Mouse (Mus musculus) forebrain, embryonic 13.5 days (tissue): ENCODE data around the gene Rps11. TPM values are rescaled to one million over a fixed set of nuclear protein-coding genes. Genes with fewer than 3 reads are reported as not detected.
"Not testable (repeated sequence)": the region's sequence is repeated elsewhere in the genome, so short reads cannot be mapped to it uniquely, and the experiment has no call there.

Source experiments
- ATAC-seq: fragments of 200-750 bp; cut with Nextera tagmentation; 2 replicates; pipeline ENCODE4 v1.8.0; 2017
- H3K27ac ChIP-seq: fragments of 300-500 bp; sonication (generic); 2 replicates; pipeline ENCODE4 v1.5.1; 2015; ENCODE audit warnings: inconsistent platforms, mild to moderate bottlenecking, moderate library complexity
- H3K27me3 ChIP-seq: fragments of 300-500 bp; sonication (generic); 2 replicates; pipeline ENCODE4 v1.6.1; 2015; ENCODE audit warnings: mild to moderate bottlenecking, inconsistent platforms
- H3K36me3 ChIP-seq: fragments of 300-500 bp; sonication (generic); 2 replicates; pipeline ENCODE4 v1.6.1; 2015; ENCODE audit warnings: mild to moderate bottlenecking, inconsistent platforms; ENCODE audit not compliant: poor library complexity, severe bottlenecking
- H3K4me1 ChIP-seq: fragments of 300-500 bp; sonication (generic); 2 replicates; pipeline ENCODE4 v1.6.1; 2015; ENCODE audit warnings: inconsistent platforms
- H3K4me2 ChIP-seq: fragments of 300-500 bp; sonication (generic); 2 replicates; pipeline ENCODE4 v1.6.1; 2015; ENCODE audit warnings: inconsistent platforms, mild to moderate bottlenecking, moderate library complexity
- H3K4me3 ChIP-seq: fragments of 300-500 bp; sonication (generic); 2 replicates; pipeline ENCODE4 v1.5.1; 2015; ENCODE audit warnings: mild to moderate bottlenecking, inconsistent platforms
- H3K9ac ChIP-seq: fragments of 300-500 bp; sonication (generic); 2 replicates; pipeline ENCODE4 v1.6.1; 2015; ENCODE audit warnings: mild to moderate bottlenecking, inconsistent platforms
- H3K9me3 ChIP-seq: fragments of 300-500 bp; sonication (generic); replicated peaks from 2 replicates; pipeline ENCODE4 v1.6.1; 2016; ENCODE audit warnings: inconsistent platforms
- WGBS: fragments of 180-500 bp; shearing (Covaris S2); methylation state at CpG from one replicate; pipeline ENCODE4 v1.1.7; 2015; 5-methylcytosine and 5-hydroxymethylcytosine counted together
- polyA plus RNA-seq: library from polyadenylated mRNA; unstranded; fragments of >200 nt; fragmentation: Nextera tagmentation; extraction: Ambion mirVana; gene quantifications from 2 replicates; pipeline ENCODE4 v1.2.1, GENCODE M21; 2015

Rps11 gene
- polyA plus RNA-seq, 1 experiment from 2014 or later, result 1,406 TPM

- H3K36me3 ChIP-seq, result peaks cover 51% of the 10 kb centered on the region
- H3K9ac ChIP-seq, result no peak overlapping the region
- H3K4me2 ChIP-seq, result no peak overlapping the region
- H3K4me3 ChIP-seq, result no peak overlapping the region
- no peak for ATAC-seq
- no peak overlapping the region for H3K27ac ChIP-seq
- H3K4me1 ChIP-seq, result peaks cover 12% of the 10 kb centered on the region
- no peaks in the 10 kb centered on the region for H3K27me3 ChIP-seq
- WGBS, result 86% methylated on average over 8 of the region's 8 CpGs
- no peaks in the 10 kb centered on the region for H3K9me3 ChIP-seq
Measured at GRCm38 (mm10) chr7:45117566-45117965, 6.7 kb downstream of the Rps11 start.

GRCm38 (mm10) chr7:45113476-45113875 is 10.8 kb downstream of the Rps11 start:
- H3K27me3 ChIP-seq, result no peaks in the 10 kb centered on the region
- peaks cover 10% of the 10 kb centered on the region for H3K36me3 ChIP-seq
- no peak overlapping the region for H3K4me3 ChIP-seq
- H3K9me3 ChIP-seq, result no peaks in the 10 kb centered on the region
- WGBS, result 88% methylated on average over 2 of the region's 2 CpGs
- H3K4me1 ChIP-seq, result no peaks in the 10 kb centered on the region
- ATAC-seq, result no peak
- no peak overlapping the region for H3K9ac ChIP-seq
- no peak overlapping the region for H3K4me2 ChIP-seq
- H3K27ac ChIP-seq, result no peak overlapping the region

GRCm38 (mm10) chr7:45112529-45112928 is 11.7 kb downstream of the Rps11 start:
- Histone ChIP-seq H3K4me1 (no peaks in the 10 kb centered on the region), H3K4me2 (no peak overlapping the region), H3K27ac (no peak overlapping the region), H3K4me3 (no peak overlapping the region), H3K9me3 (no peaks in the 10 kb centered on the region), H3K36me3 (peaks cover under 1% of the 10 kb centered on the region; the same call in 1 of the 2 replicates), H3K9ac (no peak overlapping the region), H3K27me3 (no peaks in the 10 kb centered on the region)
- ATAC-seq, result no peak
- WGBS, result 72% methylated on average over 3 of the region's 3 CpGs

GRCm38 (mm10) chr7:45111940-45112339 is 12.3 kb downstream of the Rps11 start:
- ATAC-seq, result no peak
- Histone ChIP-seq H3K4me2 (no peak overlapping the region), H3K4me3 (no peak overlapping the region), H3K4me1 (no peaks in the 10 kb centered on the region), H3K36me3 (no peaks in the 10 kb centered on the region), H3K27ac (no peak overlapping the region), H3K9me3 (no peaks in the 10 kb centered on the region), H3K27me3 (no peaks in the 10 kb centered on the region), H3K9ac (no peak overlapping the region)
- 73% methylated on average over 2 of the region's 2 CpGs for WGBS

- 89% methylated on average over 4 of the region's 4 CpGs for WGBS
- H3K27me3 ChIP-seq, H3K27ac ChIP-seq, H3K4me2 ChIP-seq, H3K4me1 ChIP-seq, H3K9me3 ChIP-seq, H3K4me3 ChIP-seq, ATAC-seq, H3K9ac ChIP-seq, H3K36me3 ChIP-seq: not testable (repeated sequence)
Measured at GRCm38 (mm10) chr7:45110089-45110488, 14.2 kb downstream of the Rps11 start.

- no peaks in the 10 kb centered on the region for H3K4me1 ChIP-seq
- no peak overlapping the region for H3K4me3 ChIP-seq
- H3K36me3 ChIP-seq, result no peaks in the 10 kb centered on the region
- H3K4me2 ChIP-seq, result no peak overlapping the region
- ATAC-seq, result no peak
- H3K9ac ChIP-seq, result no peak overlapping the region
- WGBS, result 56% methylated on average over 5 of the region's 5 CpGs
- H3K27ac ChIP-seq, result no peak overlapping the region
- no peaks in the 10 kb centered on the region for H3K9me3 ChIP-seq
- no peaks in the 10 kb centered on the region for H3K27me3 ChIP-seq
Measured at GRCm38 (mm10) chr7:45107052-45107645, 17.1 kb downstream of the Rps11 start.

GRCm38 (mm10) chr7:45106441-45106840 is 17.8 kb downstream of the Rps11 start:
- no peaks in the 10 kb centered on the region for H3K27me3 ChIP-seq
- no peaks in the 10 kb centered on the region for H3K9me3 ChIP-seq
- no peak overlapping the region for H3K4me3 ChIP-seq
- H3K4me2 ChIP-seq, result no peak overlapping the region
- H3K36me3 ChIP-seq, result no peaks in the 10 kb centered on the region
- ATAC-seq, result no peak
- H3K27ac ChIP-seq, result no peak overlapping the region
- no peak overlapping the region for H3K9ac ChIP-seq
- no peaks in the 10 kb centered on the region for H3K4me1 ChIP-seq
- 24% methylated on average over 6 of the region's 6 CpGs for WGBS

- H3K4me2 ChIP-seq, result no peak overlapping the region
- H3K9ac ChIP-seq, result no peak overlapping the region
- no peaks in the 10 kb centered on the region for H3K9me3 ChIP-seq
- ATAC-seq, result no peak
- no peaks in the 10 kb centered on the region for H3K36me3 ChIP-seq
- WGBS, result 79% methylated on average over 8 of the region's 8 CpGs
- H3K27me3 ChIP-seq, result no peaks in the 10 kb centered on the region
- no peak overlapping the region for H3K4me3 ChIP-seq
- no peak overlapping the region for H3K27ac ChIP-seq
- no peaks in the 10 kb centered on the region for H3K4me1 ChIP-seq
Measured at GRCm38 (mm10) chr7:45105491-45105890, 18.7 kb downstream of the Rps11 start.

- no peak overlapping the region for H3K9ac ChIP-seq
- H3K27ac ChIP-seq, result no peak overlapping the region
- no peaks in the 10 kb centered on the region for H3K4me1 ChIP-seq
- H3K4me2 ChIP-seq, result no peak overlapping the region
- no peaks in the 10 kb centered on the region for H3K27me3 ChIP-seq
- no peaks in the 10 kb centered on the region for H3K9me3 ChIP-seq
- WGBS, result 87% methylated on average over 5 of the region's 5 CpGs
- H3K36me3 ChIP-seq, result no peaks in the 10 kb centered on the region
- ATAC-seq, result no peak
- H3K4me3 ChIP-seq, result no peak overlapping the region
Measured at GRCm38 (mm10) chr7:45104941-45105340, 19.3 kb downstream of the Rps11 start.

GRCm38 (mm10) chr7:45103652-45104180 is 20.5 kb downstream of the Rps11 start, which contains the start of gene Fcgrt:
Fcgrt (minus strand) TSS chr7:45103851.
- 80% methylated on average over 7 of the region's 7 CpGs for WGBS
- H3K4me2 ChIP-seq, result no peak within 1 kb of the TSS
- H3K4me3 ChIP-seq, result no peak within 1 kb of the TSS

GRCm38 (mm10) chr7:45102940-45103585 is 21.2 kb downstream of the Rps11 start:
- H3K9ac ChIP-seq, result no peak overlapping the region
- WGBS, result 83% methylated on average over 9 of the region's 9 CpGs

More at GRCm38 (mm10) chr7:45103652-45104180, 20.5 kb downstream of the Rps11 start, which contains the start of gene Fcgrt:
- H3K36me3 ChIP-seq, result no peaks in the 10 kb centered on the region
- no peaks in the 10 kb centered on the region for H3K4me1 ChIP-seq
- no peak within 1 kb of the TSS for H3K9ac ChIP-seq
- H3K27ac ChIP-seq, result no peak within 1 kb of the TSS
- H3K9me3 ChIP-seq, result no peaks in the 10 kb centered on the region
- no peak for ATAC-seq
- no peaks in the 10 kb centered on the region for H3K27me3 ChIP-seq

GRCm38 (mm10) chr7:45102441-45102840 is 21.8 kb downstream of the Rps11 start:
- no peaks in the 10 kb centered on the region for H3K36me3 ChIP-seq
- no peak overlapping the region for H3K4me2 ChIP-seq
- H3K4me1 ChIP-seq, result no peaks in the 10 kb centered on the region
- H3K27me3 ChIP-seq, result no peaks in the 10 kb centered on the region
- no peaks in the 10 kb centered on the region for H3K9me3 ChIP-seq
- WGBS, result 94% methylated on average over 11 of the region's 11 CpGs
- no peak for ATAC-seq
- H3K9ac ChIP-seq, result no peak overlapping the region
- no peak overlapping the region for H3K27ac ChIP-seq
- no peak overlapping the region for H3K4me3 ChIP-seq

More at GRCm38 (mm10) chr7:45102940-45103585, 21.2 kb downstream of the Rps11 start:
- H3K9me3 ChIP-seq, result no peaks in the 10 kb centered on the region
- H3K4me1 ChIP-seq, result no peaks in the 10 kb centered on the region
- no peak overlapping the region for H3K27ac ChIP-seq
- no peaks in the 10 kb centered on the region for H3K36me3 ChIP-seq
- no peak overlapping the region for H3K4me2 ChIP-seq
- no peak overlapping the region for H3K4me3 ChIP-seq
- no peak for ATAC-seq
- H3K27me3 ChIP-seq, result no peaks in the 10 kb centered on the region
